Comparison of ENCODE assay signal across 16 mouse cellular contexts in genomic region chrX:108731755-108732154, GRCm38 (mm10).
DNase-seq lines count a peak whose midpoint lies in the region; ATAC-seq and TF ChIP-seq lines count a peak whose summit lies in the region.
"Had no signal": no experiment of that assay in that cellular context is flagged by ENCODE, and none has a peak within 500 bp of the region (broad histone marks: within the 10 kb centered on the region; RNA-seq: fewer than 3 reads in every experiment).

No protein-coding gene starts in this region.

- H3K27ac ChIP-seq in lung, embryonic 14.5 days (ENCODE audit: low read depth), result no peak overlapping the region
- no peak overlapping the region for H3K27ac ChIP-seq in forebrain, postnatal 0 days (ENCODE audit: low read depth, low read length)
- H3K27ac ChIP-seq: heart, embryonic 10.5 days; liver, embryonic 14.5 days had no signal

- peak; percentile 62; the same call in 1 of the 2 replicates for ATAC-seq in lung, embryonic 14.5 days (ENCODE audit: insufficient read depth)
- ATAC-seq in forebrain, postnatal 0 days, result no peak
- ATAC-seq: forebrain, embryonic 16.5 days; inflammation-experienced regulatory T-cells, adult 6 months had no signal

- no peak overlapping the region for H3K9ac ChIP-seq in lung, embryonic 14.5 days
- no peak overlapping the region for H3K9ac ChIP-seq in forebrain, postnatal 0 days
- H3K9ac ChIP-seq: liver, embryonic 14.5 days had no signal

- H3K4me3 ChIP-seq in lung, embryonic 14.5 days (ENCODE audit: low read depth, low read length), result no peak overlapping the region
- no peak overlapping the region for H3K4me3 ChIP-seq in forebrain, postnatal 0 days (ENCODE audit: low read depth, low read length)
- H3K4me3 ChIP-seq: heart, embryonic 10.5 days had no signal

- no peaks in the 10 kb centered on the region for H3K4me1 ChIP-seq in lung, embryonic 14.5 days (ENCODE audit: insufficient read depth)
- no peaks in the 10 kb centered on the region for H3K4me1 ChIP-seq in forebrain, postnatal 0 days (ENCODE audit: insufficient read depth)
- H3K4me1 ChIP-seq: heart, embryonic 10.5 days had no signal

- no peaks in the 10 kb centered on the region for H3K27me3 ChIP-seq in lung, embryonic 14.5 days (ENCODE audit: insufficient read depth, low read length)
- H3K27me3 ChIP-seq in forebrain, postnatal 0 days (ENCODE audit: insufficient read depth, low read length), result no peaks in the 10 kb centered on the region

- intact Hi-C loops in gastrocnemius, postnatal 36 days (cut with DNase I), result no loop called here

- no peak overlapping the region for H3K4me2 ChIP-seq in lung, embryonic 14.5 days
- no peak overlapping the region for H3K4me2 ChIP-seq in forebrain, postnatal 0 days (ENCODE audit: low read depth)

- no peak for TF ChIP-seq CTCF in lung, embryonic 14.5 days (IDR thresholded peaks at IDR 0.05; ENCODE audit: low read depth)
- no peak for TF ChIP-seq CTCF in forebrain, postnatal 0 days (IDR thresholded peaks at IDR 0.05; ENCODE audit: low read depth)

- no peaks in the 10 kb centered on the region for H3K9me3 ChIP-seq in lung, embryonic 14.5 days (ENCODE audit: low read depth, low read length)
- H3K9me3 ChIP-seq in forebrain, postnatal 0 days (ENCODE audit: low read length), result no peaks in the 10 kb centered on the region
- H3K9me3 ChIP-seq: heart, embryonic 10.5 days had no signal

- H3K36me3 ChIP-seq in lung, embryonic 14.5 days (ENCODE audit: insufficient read depth), result no peaks in the 10 kb centered on the region
- H3K36me3 ChIP-seq in forebrain, postnatal 0 days (ENCODE audit: insufficient read depth), result no peaks in the 10 kb centered on the region
- H3K36me3 ChIP-seq: heart, embryonic 10.5 days had no signal

- DNase-seq in adrenal gland, adult 2 months, result peak; percentile 2
- no peak for DNase-seq in adrenal gland, adult (ENCODE audit: inconsistent age in 2 of 2, low spot score in 1 of 2)
- peak; percentile 34 for DNase-seq in lung, embryonic 14.5 days
- no peak for DNase-seq in lung, postnatal 10 days
- peak; percentile 24 for DNase-seq in embryo, embryonic 10.5 days (ENCODE audit: low spot score)
- DNase-seq in mesoderm, embryonic 11.5 days (ENCODE audit: low read depth, low spot score), result peak; percentile 49
- DNase-seq in gastrocnemius, postnatal 36 days, result no peak
- DNase-seq in forebrain, postnatal 0 days, result no peak
- DNase-seq: cerebellum, postnatal 36 days; gastrocnemius, postnatal 14 days; heart, postnatal 4 days; thymus, adult 18-20 months had no signal

Comparison
In these comparisons a context has a peak if more than half of its experiments do, and no peak if none do; other contexts are left out.
1. DNase-seq: peak in adrenal gland, adult 2 months (single experiment), lung, embryonic 14.5 days (single experiment), embryo, embryonic 10.5 days (single experiment) and mesoderm, embryonic 11.5 days (single experiment); none in adrenal gland, adult (0 of 2), lung, postnatal 10 days (single experiment), gastrocnemius, postnatal 36 days (0 of 2) and forebrain, postnatal 0 days (single experiment).